ENCODE assay signal across 10 mouse cellular contexts in genomic region chr5:134221278-134221677, GRCm38 (mm10). TPM values are rescaled to one million over a fixed set of nuclear protein-coding genes. Genes with fewer than 3 reads are reported as not detected.
DNase-seq lines count a peak whose midpoint lies in the region; ATAC-seq lines count a peak whose summit lies in the region.
"Had no signal": no experiment of that assay in that cellular context is flagged by ENCODE, and none has a peak within 500 bp of the region (broad histone marks: within the 10 kb centered on the region; RNA-seq: fewer than 3 reads in every experiment).

No protein-coding gene starts in this region.

- no peak for ATAC-seq in liver, embryonic 11.5 days (replicated peaks; ENCODE audit: low FRiP score)
- no peak for ATAC-seq in forebrain, embryonic 14.5 days
- ATAC-seq in limb, embryonic 11.5 days (ENCODE audit: insufficient number of reproducible peaks, low FRiP score, low TSS enrichment, low read depth), result no peak
- ATAC-seq in neural tube, embryonic 13.5 days (ENCODE audit: low read depth), result no peak
- ATAC-seq in cerebellum, adult (ENCODE audit: insufficient number of reproducible peaks, low FRiP score, low TSS enrichment), result no peak

- no peak for DNase-seq in liver, embryonic 11.5 days (ENCODE audit: low spot score)
- DNase-seq in liver, result no peak
- DNase-seq in forebrain, embryonic 14.5 days (ENCODE audit: low spot score), result no peak
- no peak for DNase-seq in limb, embryonic 11.5 days (ENCODE audit: low spot score)
- no peak for DNase-seq in retina, postnatal 1 day
- DNase-seq in urinary bladder, postnatal 4 days (ENCODE audit: low spot score in 2 of 2), result no peak
- DNase-seq: kidney, adult 11 months had no signal

- H3K4me1 ChIP-seq in liver, embryonic 11.5 days (replicated peaks; ENCODE audit: control insufficient read depth, insufficient read depth, low read length), result peaks cover 13% of the 10 kb centered on the region
- no peaks in the 10 kb centered on the region; the same call in 1 of the 2 replicates for H3K4me1 ChIP-seq in forebrain, embryonic 14.5 days (ENCODE audit: control insufficient read depth, insufficient read depth, low read length)
- H3K4me1 ChIP-seq in limb, embryonic 11.5 days (ENCODE audit: control insufficient read depth, insufficient read depth, low read length), result peaks cover 8% of the 10 kb centered on the region
- peaks cover 14% of the 10 kb centered on the region for H3K4me1 ChIP-seq in neural tube, embryonic 13.5 days (replicated peaks)

- no peaks in the 10 kb centered on the region for H3K9me3 ChIP-seq in liver, embryonic 11.5 days (ENCODE audit: control insufficient read depth, low read length)
- no peaks in the 10 kb centered on the region for H3K9me3 ChIP-seq in forebrain, embryonic 14.5 days (replicated peaks; ENCODE audit: control insufficient read depth, low read length)
- no peaks in the 10 kb centered on the region for H3K9me3 ChIP-seq in limb, embryonic 11.5 days (ENCODE audit: control insufficient read depth, low read length)
- no peaks in the 10 kb centered on the region for H3K9me3 ChIP-seq in neural tube, embryonic 13.5 days

- no peaks in the 10 kb centered on the region for H3K36me3 ChIP-seq in liver, embryonic 11.5 days (ENCODE audit: control insufficient read depth, insufficient read depth, low read length)
- H3K36me3 ChIP-seq in forebrain, embryonic 14.5 days (ENCODE audit: control insufficient read depth, insufficient read depth, low read length), result peaks cover 6% of the 10 kb centered on the region; the same call in 1 of the 2 replicates
- no peaks in the 10 kb centered on the region for H3K36me3 ChIP-seq in limb, embryonic 11.5 days (ENCODE audit: control insufficient read depth, insufficient read depth, low read length)
- peaks cover 15% of the 10 kb centered on the region for H3K36me3 ChIP-seq in neural tube, embryonic 13.5 days

- no peak overlapping the region for H3K27ac ChIP-seq in liver, embryonic 11.5 days (ENCODE audit: low read depth, low read length)
- no peak overlapping the region for H3K27ac ChIP-seq in forebrain, embryonic 14.5 days (ENCODE audit: low read depth, low read length)
- no peak overlapping the region for H3K27ac ChIP-seq in limb, embryonic 11.5 days (replicated peaks; ENCODE audit: low read depth, low read length)
- no peak overlapping the region for H3K27ac ChIP-seq in neural tube, embryonic 13.5 days (replicated peaks)

- peak overlapping the region; percentile 38; the same call in 1 of the 2 replicates for H3K4me3 ChIP-seq in liver, embryonic 11.5 days (ENCODE audit: low read depth, low read length)
- 0 out of 2 replicates have a peak overlapping the region, but pooled peaks have one; percentile 22 for H3K4me3 ChIP-seq in forebrain, embryonic 14.5 days (ENCODE audit: low read depth, low read length)
- no peak overlapping the region for H3K4me3 ChIP-seq in limb, embryonic 11.5 days (ENCODE audit: low read depth, low read length)
- peak overlapping the region; percentile 31 for H3K4me3 ChIP-seq in neural tube, embryonic 13.5 days
- H3K4me3 ChIP-seq: erythroblast, embryonic 14.5 days had no signal

- H3K27me3 ChIP-seq in liver, embryonic 11.5 days (replicated peaks; ENCODE audit: control insufficient read depth, insufficient read depth, low read length), result peaks cover 14% of the 10 kb centered on the region
- H3K27me3 ChIP-seq in forebrain, embryonic 14.5 days (replicated peaks; ENCODE audit: control insufficient read depth, insufficient read depth, low read length), result 0 out of 2 replicates have a peak, but pooled peaks cover 3% of the 10 kb centered on the region
- H3K27me3 ChIP-seq in limb, embryonic 11.5 days (ENCODE audit: control insufficient read depth, insufficient read depth, low read length), result peaks cover 7% of the 10 kb centered on the region; the same call in 1 of the 2 replicates
- H3K27me3 ChIP-seq in neural tube, embryonic 13.5 days, result peaks cover 21% of the 10 kb centered on the region

- WGBS in liver, embryonic 11.5 days, result 43% methylated on average over 4 of the region's 4 CpGs
- 48% methylated on average over 4 of the region's 4 CpGs for WGBS in forebrain, embryonic 14.5 days
- 54% methylated on average over 4 of the region's 4 CpGs for WGBS in limb, embryonic 11.5 days
- WGBS in neural tube, embryonic 13.5 days, result 52% methylated on average over 4 of the region's 4 CpGs

- H3K4me2 ChIP-seq in liver, embryonic 11.5 days, result peak overlapping the region; percentile 74
- H3K4me2 ChIP-seq in forebrain, embryonic 14.5 days (ENCODE audit: low read length), result peak overlapping the region; percentile 58; the same call in 1 of the 2 replicates
- H3K4me2 ChIP-seq in limb, embryonic 11.5 days (ENCODE audit: low read depth, severe bottlenecking), result peak overlapping the region; percentile 62
- H3K4me2 ChIP-seq in neural tube, embryonic 13.5 days, result peak overlapping the region; percentile 61

- H3K9ac ChIP-seq in liver, embryonic 11.5 days (ENCODE audit: low read depth, low read length), result no peak overlapping the region
- no peak overlapping the region for H3K9ac ChIP-seq in forebrain, embryonic 14.5 days (ENCODE audit: low read length)
- H3K9ac ChIP-seq in limb, embryonic 11.5 days (ENCODE audit: low read length), result peak overlapping the region; percentile 68; the same call in 1 of the 2 replicates
- H3K9ac ChIP-seq in neural tube, embryonic 13.5 days, result peak overlapping the region; percentile 68; the same call in 1 of the 2 replicates

RNA-seq across cellular contexts. Expression of gene Ncf1, which starts 8.1 kb away (rescaled TPM):
- polyA plus RNA-seq in liver, embryonic 11.5 days (2014; fragmentation: Nextera tagmentation; extraction: Ambion mirVana), result 9.3 and 11.7 TPM in 2 replicates
- 2.2 and 2.7 TPM in 2 replicates for polyA plus RNA-seq in forebrain, embryonic 14.5 days (2014; fragmentation: Nextera tagmentation; extraction: Ambion mirVana)
- polyA plus RNA-seq in limb, embryonic 11.5 days (2014; fragmentation: Nextera tagmentation; extraction: Ambion mirVana), result 1.8 and 2.4 TPM in 2 replicates
- polyA plus RNA-seq in neural tube, embryonic 13.5 days (2015; fragmentation: Nextera tagmentation; extraction: Ambion mirVana), result 3.1 and 3.5 TPM in 2 replicates

RNA-seq across cellular contexts. Expression of gene Gtf2ird2, which starts 37.5 kb away (rescaled TPM):
- 5.1 and 5.9 TPM in 2 replicates for polyA plus RNA-seq in liver, embryonic 11.5 days (2014; fragmentation: Nextera tagmentation; extraction: Ambion mirVana)
- 5.7 and 7.7 TPM in 2 replicates for polyA plus RNA-seq in forebrain, embryonic 14.5 days (2014; fragmentation: Nextera tagmentation; extraction: Ambion mirVana)
- 6.6 and 7.9 TPM in 2 replicates for polyA plus RNA-seq in limb, embryonic 11.5 days (2014; fragmentation: Nextera tagmentation; extraction: Ambion mirVana)
- polyA plus RNA-seq in neural tube, embryonic 13.5 days (2015; fragmentation: Nextera tagmentation; extraction: Ambion mirVana), result 13.9 and 14.4 TPM in 2 replicates

RNA-seq across cellular contexts. Expression of gene Rcc1l, which starts 44.7 kb away (rescaled TPM):
- polyA plus RNA-seq in liver, embryonic 11.5 days (2014; fragmentation: Nextera tagmentation; extraction: Ambion mirVana), result 39.1 and 43.8 TPM in 2 replicates
- 20.1 and 20.4 TPM in 2 replicates for polyA plus RNA-seq in forebrain, embryonic 14.5 days (2014; fragmentation: Nextera tagmentation; extraction: Ambion mirVana)
- polyA plus RNA-seq in limb, embryonic 11.5 days (2014; fragmentation: Nextera tagmentation; extraction: Ambion mirVana), result 32.7 and 35.8 TPM in 2 replicates
- polyA plus RNA-seq in neural tube, embryonic 13.5 days (2015; fragmentation: Nextera tagmentation; extraction: Ambion mirVana), result 14.9 and 16.6 TPM in 2 replicates

Comparison
In these comparisons a context has a peak if more than half of its experiments do, and no peak if none do; other contexts are left out.
1. H3K9ac ChIP-seq: peak in limb, embryonic 11.5 days (single experiment) and neural tube, embryonic 13.5 days (single experiment); none in liver, embryonic 11.5 days (single experiment) and forebrain, embryonic 14.5 days (single experiment).
2. Peak in every context shown above with its lines, with median percentiles within 50 percentile points of each other: H3K4me2 ChIP-seq.